Mouse (Mus musculus) C2C12 (cell line): ENCODE measurements around the gene Rsrc1.

Experiments used
- CTCF ChIP-seq: IDR thresholded peaks from one replicate; pipeline ENCODE4 v1.5.1; 2011; ENCODE audit not compliant: control insufficient read depth, insufficient read depth, insufficient read length
- FOSL1 ChIP-seq: IDR thresholded peaks from one replicate; pipeline ENCODE4 v1.8.0; 2011; ENCODE audit warnings: mild to moderate bottlenecking, low read length; ENCODE audit not compliant: poor library complexity, insufficient read depth, severe bottlenecking
- MYOD1 ChIP-seq: IDR thresholded peaks from one replicate; pipeline ENCODE4 v1.6.1; 2011; ENCODE audit warnings: low read depth; ENCODE audit not compliant: control insufficient read depth, insufficient read length
- MYOG ChIP-seq: IDR thresholded peaks from one replicate; pipeline ENCODE4 v1.6.1; 2011; ENCODE audit not compliant: control insufficient read depth, insufficient read length; ENCODE audit errors: extremely low read depth
- USF1 ChIP-seq: IDR thresholded peaks from one replicate; pipeline ENCODE4 v1.6.1; 2011; ENCODE audit warnings: low read depth, mild to moderate bottlenecking, control low read depth, moderate library complexity

DNA sequence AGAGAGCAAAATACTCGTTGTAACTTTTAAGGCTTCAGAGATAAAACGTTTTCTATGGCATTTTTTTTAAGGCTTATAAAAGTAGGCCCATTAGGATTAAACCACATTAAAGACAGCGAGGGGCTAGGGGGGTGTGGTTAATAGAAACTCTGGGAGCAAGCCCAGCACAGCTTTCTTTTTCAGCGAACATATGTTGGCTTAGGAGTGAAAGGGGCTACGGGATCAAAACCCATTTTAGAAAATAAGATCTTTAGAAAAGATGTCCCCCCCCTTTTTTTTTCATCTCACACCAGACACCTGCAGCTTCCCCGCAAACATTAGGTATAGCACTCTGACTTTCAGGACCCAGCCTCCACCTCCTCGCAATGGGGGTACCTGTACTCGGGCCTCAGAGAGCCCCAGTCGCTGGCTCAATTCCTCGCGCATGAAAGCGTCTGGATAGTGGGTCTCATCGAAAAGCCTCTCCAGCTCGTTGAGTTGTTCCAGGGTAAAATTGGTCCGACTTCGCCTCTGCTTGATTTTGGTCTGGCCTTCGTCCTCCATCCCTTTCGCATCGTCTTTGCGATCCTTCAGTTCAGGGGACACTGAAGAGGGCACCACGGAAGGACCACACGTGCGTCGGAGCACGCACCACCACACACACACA lies 3.3 kb upstream of the Rsrc1 start:
- no peak for TF ChIP-seq MYOG
- TF ChIP-seq CTCF = no peak
- TF ChIP-seq FOSL1 = no peak
- TF ChIP-seq MYOD1 = no peak
- TF ChIP-seq USF1 = no peak
